Mouse (Mus musculus): ENCODE results near the gene Park7.

DNA sequence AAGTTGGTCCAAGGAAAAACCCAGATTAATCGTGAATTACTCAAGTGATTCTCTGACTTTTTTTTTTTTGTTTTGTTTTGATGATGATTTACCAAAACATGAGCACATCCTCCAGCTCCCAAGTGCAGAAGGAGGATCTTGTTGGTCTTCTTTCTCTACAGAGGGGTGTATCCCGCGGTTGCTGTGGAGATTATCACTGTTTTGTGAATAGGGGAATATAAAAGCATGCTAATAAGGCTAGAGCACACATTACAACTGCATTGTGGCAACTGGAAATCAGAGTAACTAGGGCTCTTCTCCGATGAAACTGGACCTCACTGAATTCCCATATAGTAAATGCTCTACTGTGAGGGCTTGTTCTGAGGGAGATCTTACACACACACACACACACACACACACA is 61.8 kb downstream of the Park7 start:
- TF ChIP-seq FLI1 (IDR thresholded peaks at IDR 0.05; ENCODE audit: low read length), result no peak
- no peak for TF ChIP-seq GATA1 (IDR thresholded peaks at IDR 0.05; ENCODE audit: borderline replicate concordance, low read length)
